Mouse (Mus musculus) embryonic facial prominence, embryonic 15.5 days (tissue): ENCODE data around the gene Itpk1. TPM values are rescaled to one million over a fixed set of nuclear protein-coding genes. Genes with fewer than 3 reads are reported as not detected.

ENCODE experiments used
- ATAC-seq: fragments of 200-750 bp; cut with Nextera tagmentation; 2 replicates; pipeline ENCODE4 v1.8.0; 2017; ENCODE audit warnings: low read depth, moderate TSS enrichment; ENCODE audit not compliant: insufficient number of reproducible peaks, low FRiP score, low TSS enrichment
- H3K27ac ChIP-seq: fragments of 300-500 bp; sonication (generic); replicated peaks from 2 replicates; pipeline ENCODE4 v1.5.1; 2015; ENCODE audit warnings: mild to moderate bottlenecking, inconsistent platforms
- H3K27me3 ChIP-seq: fragments of 300-500 bp; sonication (generic); 2 replicates; pipeline ENCODE4 v1.6.1; 2015; ENCODE audit warnings: inconsistent platforms
- H3K36me3 ChIP-seq: fragments of 300-500 bp; sonication (generic); 2 replicates; pipeline ENCODE4 v1.6.1; 2015; ENCODE audit warnings: mild to moderate bottlenecking, inconsistent platforms
- H3K4me1 ChIP-seq: fragments of 300-500 bp; sonication (generic); 2 replicates; pipeline ENCODE4 v1.6.1; 2015; ENCODE audit warnings: inconsistent platforms
- H3K4me2 ChIP-seq: fragments of 300-500 bp; sonication (generic); replicated peaks from 2 replicates; pipeline ENCODE4 v1.6.1; 2015; ENCODE audit warnings: mild to moderate bottlenecking, inconsistent platforms
- H3K4me3 ChIP-seq: fragments of 300-500 bp; sonication (generic); replicated peaks from 2 replicates; pipeline ENCODE4 v1.5.1; 2015; ENCODE audit warnings: mild to moderate bottlenecking, inconsistent platforms
- H3K9ac ChIP-seq: fragments of 300-500 bp; sonication (generic); 2 replicates; pipeline ENCODE4 v1.6.1; 2015; ENCODE audit warnings: inconsistent platforms
- H3K9me3 ChIP-seq: fragments of 300-500 bp; sonication (generic); replicated peaks from 2 replicates; pipeline ENCODE4 v1.6.1; 2016; ENCODE audit warnings: inconsistent platforms
- WGBS: fragments of 180-500 bp; shearing (Covaris S2); methylation state at CpG from one replicate; pipeline ENCODE4 v1.1.7; 2015; 5-methylcytosine and 5-hydroxymethylcytosine counted together
- polyA plus RNA-seq: library from polyadenylated mRNA; unstranded; fragments of >200 nt; fragmentation: Nextera tagmentation; extraction: Ambion mirVana; gene quantifications from 2 replicates; pipeline ENCODE4 v1.2.1, GENCODE M21; 2015

The Itpk1 gene
- polyA plus RNA-seq, 1 experiment from 2014 or later = 13.6 TPM

DNA sequence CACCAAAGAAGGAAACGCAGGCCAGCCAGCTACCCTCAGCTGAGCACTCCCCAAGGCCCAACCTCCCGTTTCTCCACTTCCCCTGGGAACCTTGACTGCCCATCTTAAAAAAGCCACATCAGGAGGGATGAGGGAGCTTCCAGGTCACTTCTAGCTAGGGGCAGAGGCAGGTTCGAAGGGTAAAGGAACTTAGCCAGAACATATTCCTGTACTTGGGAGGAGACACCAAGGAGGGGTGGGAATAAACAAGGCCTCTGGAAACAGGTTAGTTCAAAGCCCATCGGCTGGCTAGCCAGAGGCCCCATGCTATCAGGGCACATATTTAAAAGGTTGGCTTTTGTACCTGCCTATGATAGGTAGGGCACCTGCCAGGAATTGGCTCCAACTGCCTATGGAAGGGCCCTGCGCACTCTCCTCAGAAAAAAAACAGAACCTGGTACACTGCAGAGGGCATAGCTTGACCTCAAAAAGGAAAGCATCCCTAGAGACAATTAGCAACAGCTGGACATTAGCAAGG, 3.0 kb downstream of the Itpk1 start:
- no peak overlapping the region for H3K27ac ChIP-seq
- H3K9ac ChIP-seq = no peak overlapping the region
- WGBS = 80% methylated on average over 5 of the region's 5 CpGs
- peaks cover 54% of the 10 kb centered on the region for H3K4me1 ChIP-seq
- no peak overlapping the region for H3K4me2 ChIP-seq
- ATAC-seq = no peak
- H3K36me3 ChIP-seq = no peaks in the 10 kb centered on the region
- no peaks in the 10 kb centered on the region for H3K27me3 ChIP-seq
- no peaks in the 10 kb centered on the region for H3K9me3 ChIP-seq
- H3K4me3 ChIP-seq = no peak overlapping the region

DNA sequence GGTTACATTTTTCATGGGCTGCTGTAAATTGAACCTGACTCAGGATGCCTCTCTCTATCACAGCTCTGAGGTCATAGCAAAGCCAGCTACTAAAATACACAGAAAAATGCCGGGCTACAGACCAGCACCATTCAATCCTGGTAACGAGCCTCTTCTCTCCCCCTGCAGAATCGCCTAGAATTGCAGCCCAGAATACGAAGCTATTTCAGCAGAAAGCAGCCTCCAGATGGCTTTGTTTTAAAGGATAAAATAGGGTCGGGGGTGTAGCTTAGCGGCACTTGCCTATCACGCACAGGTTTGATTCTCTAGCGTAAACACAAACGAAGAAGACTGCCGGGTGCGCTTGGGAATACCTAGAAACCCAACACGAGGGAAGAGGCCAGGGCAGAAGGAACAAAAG, 4.3 kb downstream of the Itpk1 start:
- ATAC-seq = no peak
- no peaks in the 10 kb centered on the region for H3K36me3 ChIP-seq
- H3K4me1 ChIP-seq = peaks cover 57% of the 10 kb centered on the region
- H3K9me3 ChIP-seq = no peaks in the 10 kb centered on the region
- no peaks in the 10 kb centered on the region for H3K27me3 ChIP-seq
- H3K4me2 ChIP-seq = no peak overlapping the region
- H3K9ac ChIP-seq = no peak overlapping the region
- no peak overlapping the region for H3K27ac ChIP-seq
- H3K4me3 ChIP-seq = no peak overlapping the region
- 52% methylated on average over 12 of the region's 12 CpGs for WGBS

DNA sequence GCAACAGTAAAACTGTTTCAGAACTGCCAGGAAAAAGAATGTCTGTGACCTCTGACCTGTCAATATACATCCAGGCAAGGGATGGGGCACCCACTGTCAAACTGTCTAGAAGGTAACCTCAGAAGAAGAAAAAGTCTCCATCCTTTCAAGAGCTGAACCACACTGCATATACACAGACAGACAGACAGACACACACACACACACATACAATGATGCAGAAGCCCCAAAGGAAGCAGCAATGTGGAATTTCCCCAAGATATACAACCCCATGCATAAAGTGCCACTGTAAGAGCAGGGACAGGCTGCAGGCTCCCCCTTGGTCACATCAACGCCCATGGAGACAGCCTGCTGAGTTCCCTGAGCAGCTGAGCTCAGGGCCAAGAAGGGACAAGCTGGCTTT, 5.6 kb downstream of the Itpk1 start:
- Histone ChIP-seq H3K36me3 (no peaks in the 10 kb centered on the region), H3K4me3 (no peak overlapping the region), H3K27me3 (no peaks in the 10 kb centered on the region), H3K9me3 (no peaks in the 10 kb centered on the region), H3K27ac (no peak overlapping the region), H3K4me1 (peaks cover 52% of the 10 kb centered on the region), H3K9ac (no peak overlapping the region), H3K4me2 (no peak overlapping the region)
- 48% methylated on average over 1 of the region's 1 CpGs for WGBS
- ATAC-seq = no peak

DNA sequence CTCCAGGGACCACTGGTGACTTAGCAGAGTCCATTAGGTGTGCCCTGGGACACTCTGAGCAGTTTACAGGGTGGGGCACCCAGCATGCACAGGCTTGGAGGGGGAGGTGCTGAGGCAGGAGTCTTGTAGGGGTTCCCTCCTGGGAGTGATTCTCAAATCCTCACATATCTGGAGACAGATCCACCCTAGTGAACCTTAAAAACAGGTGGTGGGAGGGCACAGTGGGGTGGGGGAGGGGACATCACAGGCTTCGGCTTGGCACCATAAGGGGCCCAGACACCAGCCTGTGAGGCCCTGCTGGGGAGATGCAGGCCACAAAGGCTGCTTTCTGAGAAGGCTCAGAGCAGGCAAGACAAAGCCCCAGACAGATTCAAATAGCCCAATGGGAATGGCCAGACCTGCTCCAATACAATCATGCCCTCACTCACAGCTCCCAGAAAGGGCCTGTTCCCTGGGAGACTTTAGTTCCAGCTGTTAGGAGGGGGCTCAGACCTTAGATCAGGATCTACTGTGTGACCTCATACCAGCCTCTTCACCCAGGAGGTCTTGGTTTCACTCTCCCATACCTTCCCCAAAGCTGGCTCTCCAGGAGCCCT, 6.5 kb downstream of the Itpk1 start:
- H3K9ac ChIP-seq = no peak overlapping the region
- no peak; the same call in 1 of the 2 replicates for ATAC-seq
- peaks cover 42% of the 10 kb centered on the region for H3K4me1 ChIP-seq
- H3K4me3 ChIP-seq = no peak overlapping the region
- H3K9me3 ChIP-seq = no peaks in the 10 kb centered on the region
- H3K27ac ChIP-seq = no peak overlapping the region
- 23% methylated on average over 1 of the region's 1 CpGs for WGBS
- H3K27me3 ChIP-seq = no peaks in the 10 kb centered on the region
- H3K4me2 ChIP-seq = no peak overlapping the region
- no peaks in the 10 kb centered on the region for H3K36me3 ChIP-seq

DNA sequence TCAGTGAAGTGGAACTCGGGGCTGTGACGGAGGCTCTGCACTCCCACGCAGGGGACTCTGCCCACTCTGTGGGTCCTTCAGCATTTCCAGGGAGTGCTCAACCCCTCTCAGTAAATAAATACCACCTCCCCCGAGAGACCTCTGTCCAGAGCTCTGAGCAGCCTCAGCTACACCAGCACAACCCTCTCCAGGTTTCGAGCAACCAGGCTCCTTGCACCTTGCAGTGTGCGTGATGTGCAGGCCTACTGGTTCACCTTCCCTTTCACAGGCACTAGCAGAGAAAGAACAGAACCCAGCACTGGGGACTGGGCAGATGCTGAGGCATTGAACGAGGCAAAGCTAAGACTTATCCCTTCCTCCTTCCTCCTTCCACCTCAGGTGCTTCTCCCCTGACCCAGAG, 7.3 kb downstream of the Itpk1 start:
- Histone ChIP-seq H3K9ac (no peak overlapping the region), H3K36me3 (no peaks in the 10 kb centered on the region), H3K27ac (no peak overlapping the region), H3K4me2 (no peak overlapping the region), H3K4me3 (no peak overlapping the region), H3K9me3 (no peaks in the 10 kb centered on the region), H3K4me1 (peaks cover 35% of the 10 kb centered on the region), H3K27me3 (no peaks in the 10 kb centered on the region)
- WGBS = 78% methylated on average over 7 of the region's 7 CpGs
- ATAC-seq = no peak

DNA sequence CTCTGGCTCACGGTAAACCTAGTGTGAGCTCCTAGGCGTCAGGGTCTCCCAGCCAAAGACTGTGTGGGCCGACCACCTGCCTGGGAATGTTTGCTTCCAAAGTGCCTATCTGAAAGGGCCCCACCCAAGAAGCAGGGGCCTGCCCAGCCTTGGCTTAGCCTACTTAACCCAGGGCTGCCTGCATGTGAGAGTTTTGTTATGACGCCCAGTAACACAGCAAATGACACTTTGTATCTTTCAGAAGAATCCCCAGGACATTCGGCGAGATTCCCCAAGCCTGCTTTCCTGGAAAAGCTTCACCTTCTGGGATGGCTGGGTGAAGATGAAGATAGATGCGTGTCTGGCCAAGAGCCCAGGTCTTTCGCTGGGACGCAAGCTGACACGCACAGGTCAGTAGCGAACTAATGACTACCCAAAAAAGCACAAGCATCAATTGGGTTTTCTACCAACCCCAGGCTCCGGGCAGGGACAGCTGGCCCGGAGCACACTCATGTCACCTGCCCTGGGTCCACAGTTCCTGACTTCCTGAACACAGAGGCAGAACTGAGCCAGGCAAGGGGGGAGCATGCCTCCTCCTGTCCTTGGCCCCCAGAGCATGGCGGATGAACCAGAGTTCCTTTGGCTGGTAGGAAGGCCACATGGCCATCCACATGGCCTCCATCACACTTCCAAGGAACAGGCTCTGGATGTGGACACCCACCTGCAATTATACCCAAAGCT, 7.9 kb downstream of the Itpk1 start:
- H3K27me3 ChIP-seq = no peaks in the 10 kb centered on the region
- H3K27ac ChIP-seq = no peak overlapping the region
- no peak for ATAC-seq
- peaks cover 35% of the 10 kb centered on the region for H3K4me1 ChIP-seq
- no peak overlapping the region for H3K4me2 ChIP-seq
- H3K9ac ChIP-seq = no peak overlapping the region
- 84% methylated on average over 14 of the region's 14 CpGs for WGBS
- H3K36me3 ChIP-seq = no peaks in the 10 kb centered on the region
- H3K4me3 ChIP-seq = no peak overlapping the region
- H3K9me3 ChIP-seq = no peaks in the 10 kb centered on the region

DNA sequence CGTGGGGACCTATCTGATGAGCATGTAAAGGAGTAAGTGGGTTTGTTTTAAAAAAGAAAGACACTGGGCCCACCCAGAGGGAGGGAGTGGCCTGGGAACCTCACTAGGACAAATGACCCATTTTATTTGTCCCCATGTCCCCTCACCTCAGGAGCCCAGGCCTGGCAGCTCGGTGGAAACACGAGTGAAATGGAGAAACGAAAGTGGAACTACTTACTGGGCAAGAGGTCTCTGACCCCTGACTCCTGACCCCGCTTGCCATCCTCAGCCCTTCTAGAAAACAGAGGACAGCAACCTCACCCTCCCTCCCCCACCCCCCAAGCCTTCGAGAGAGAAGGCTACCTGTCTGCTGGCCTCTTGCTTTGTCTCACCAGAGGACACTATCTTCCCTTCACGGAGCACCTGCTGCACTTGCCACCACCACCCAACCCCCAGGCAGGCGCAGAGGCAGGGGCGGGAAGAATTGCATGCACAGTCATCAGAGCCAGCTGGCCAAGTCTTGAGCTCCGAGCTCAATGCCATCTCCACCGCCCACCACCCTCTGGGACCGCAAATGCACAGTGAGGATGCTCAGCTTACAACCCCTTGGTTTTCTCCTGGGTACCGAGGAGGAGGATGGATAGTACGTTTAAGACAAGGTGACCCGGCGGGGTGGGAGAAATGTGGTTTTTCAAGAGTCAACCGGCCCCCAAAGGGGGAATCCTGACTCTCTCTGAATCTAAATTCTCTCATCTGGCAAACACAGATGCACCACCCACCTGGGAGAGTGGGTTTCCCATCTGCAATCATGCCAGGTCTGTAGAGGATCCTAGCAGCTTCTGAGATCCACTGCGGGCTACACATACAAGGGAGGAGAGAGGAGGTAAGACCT, 9.1 kb downstream of the Itpk1 start:
- H3K27ac ChIP-seq = no peak overlapping the region
- H3K9ac ChIP-seq = no peak overlapping the region
- no peak for ATAC-seq
- WGBS = 57% methylated on average over 18 of the region's 18 CpGs
- H3K9me3 ChIP-seq = no peaks in the 10 kb centered on the region
- H3K4me1 ChIP-seq = peaks cover 41% of the 10 kb centered on the region
- H3K36me3 ChIP-seq = no peaks in the 10 kb centered on the region
- H3K4me2 ChIP-seq = no peak overlapping the region
- H3K4me3 ChIP-seq = no peak overlapping the region
- H3K27me3 ChIP-seq = no peaks in the 10 kb centered on the region

DNA sequence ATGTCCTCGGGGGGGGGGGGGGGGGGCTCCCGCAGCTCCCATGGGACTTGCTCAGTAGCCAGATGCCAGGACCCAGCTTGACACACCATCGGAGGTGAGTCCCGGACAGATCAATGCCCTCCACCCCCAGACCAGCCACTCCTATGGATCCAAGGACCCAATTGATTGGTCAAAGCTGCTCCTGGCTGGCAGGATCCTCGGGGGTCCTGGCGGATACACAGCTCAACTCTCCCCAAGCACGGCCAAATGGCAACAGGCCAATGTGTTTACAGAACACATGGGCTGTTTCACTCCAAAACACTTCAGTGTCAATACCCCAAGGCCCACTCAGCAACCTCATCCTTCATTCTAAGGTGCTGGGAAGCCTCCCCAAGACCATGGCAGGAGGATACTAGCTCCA, 13.0 kb downstream of the Itpk1 start:
- WGBS = 74% methylated on average over 7 of the region's 7 CpGs
- no peak overlapping the region for H3K4me3 ChIP-seq
- H3K9ac ChIP-seq = no peak overlapping the region
- H3K9me3 ChIP-seq = no peaks in the 10 kb centered on the region
- H3K27ac ChIP-seq = no peak overlapping the region
- no peak for ATAC-seq
- H3K27me3 ChIP-seq = no peaks in the 10 kb centered on the region
- no peaks in the 10 kb centered on the region for H3K36me3 ChIP-seq
- H3K4me2 ChIP-seq = no peak overlapping the region
- peaks cover 15% of the 10 kb centered on the region; the same call in 1 of the 2 replicates for H3K4me1 ChIP-seq

DNA sequence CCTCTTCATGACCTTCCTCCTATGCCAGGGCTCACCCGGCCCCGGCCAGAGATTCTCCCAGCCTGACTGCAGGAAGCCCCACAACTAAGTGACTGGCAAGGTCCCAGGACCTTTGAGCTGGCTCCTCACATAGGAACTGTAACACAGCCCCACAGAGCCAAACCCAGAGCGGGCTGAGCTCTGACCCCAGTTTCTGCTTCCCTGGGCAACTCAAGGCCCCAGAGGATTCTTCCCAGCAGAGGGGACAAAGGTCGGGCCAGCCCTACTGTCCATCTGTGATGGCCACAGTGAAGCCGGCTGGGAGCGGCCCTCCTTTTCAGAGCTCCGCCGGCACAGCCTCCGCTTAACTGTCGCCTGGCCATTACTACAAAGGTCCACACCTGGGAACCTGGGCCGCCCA, 13.6 kb downstream of the Itpk1 start:
- peaks cover 15% of the 10 kb centered on the region; the same call in 1 of the 2 replicates for H3K4me1 ChIP-seq
- H3K27ac ChIP-seq = no peak overlapping the region
- H3K27me3 ChIP-seq = no peaks in the 10 kb centered on the region
- 62% methylated on average over 11 of the region's 11 CpGs for WGBS
- H3K36me3 ChIP-seq = no peaks in the 10 kb centered on the region
- H3K9me3 ChIP-seq = no peaks in the 10 kb centered on the region
- no peak overlapping the region for H3K9ac ChIP-seq
- ATAC-seq = no peak
- no peak overlapping the region for H3K4me3 ChIP-seq
- H3K4me2 ChIP-seq = no peak overlapping the region

DNA sequence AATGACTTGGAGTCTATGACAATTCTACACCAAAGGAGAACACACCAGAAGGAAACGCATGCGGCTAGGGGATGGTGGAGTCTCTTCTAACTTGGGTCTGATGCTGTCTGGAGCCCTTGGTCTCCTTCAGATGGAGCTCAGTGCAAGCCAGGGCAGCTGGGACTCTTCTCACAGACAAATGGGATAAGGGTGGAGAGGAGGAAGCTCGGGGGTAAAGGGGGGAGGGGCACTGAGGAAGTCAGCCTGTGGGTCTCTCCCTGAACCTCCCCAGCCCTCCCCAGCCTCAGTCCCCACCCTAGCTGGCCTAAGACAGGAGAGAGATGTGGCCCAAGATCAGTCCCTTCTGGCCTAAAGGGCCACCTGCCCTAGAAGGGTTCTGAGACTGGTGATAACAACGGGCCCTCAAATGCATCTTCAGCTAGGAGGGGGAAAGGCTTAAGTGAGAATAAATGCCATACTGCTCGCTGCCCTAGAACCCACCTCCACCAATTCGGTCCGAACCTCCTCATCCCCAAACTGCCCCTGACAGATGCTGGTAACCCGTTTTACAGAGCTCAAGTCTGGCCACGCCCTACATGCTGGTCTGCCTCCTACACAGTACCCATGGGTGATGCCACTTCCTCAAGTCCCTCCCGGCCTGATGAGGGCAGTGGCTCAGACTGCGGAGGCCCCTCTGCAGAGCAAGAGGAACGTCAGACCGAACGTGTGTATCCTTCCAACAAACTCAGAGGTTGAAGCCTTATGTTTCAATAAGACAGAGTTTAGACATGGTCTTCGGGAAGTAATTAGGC, 14.8 kb downstream of the Itpk1 start:
- Histone ChIP-seq H3K9ac (no peak overlapping the region), H3K4me3 (no peak overlapping the region), H3K27me3 (no peaks in the 10 kb centered on the region), H3K4me2 (no peak overlapping the region), H3K36me3 (no peaks in the 10 kb centered on the region), H3K4me1 (peaks cover 21% of the 10 kb centered on the region), H3K27ac (no peak overlapping the region), H3K9me3 (no peaks in the 10 kb centered on the region)
- ATAC-seq = no peak
- WGBS = 78% methylated on average over 15 of the region's 15 CpGs

DNA sequence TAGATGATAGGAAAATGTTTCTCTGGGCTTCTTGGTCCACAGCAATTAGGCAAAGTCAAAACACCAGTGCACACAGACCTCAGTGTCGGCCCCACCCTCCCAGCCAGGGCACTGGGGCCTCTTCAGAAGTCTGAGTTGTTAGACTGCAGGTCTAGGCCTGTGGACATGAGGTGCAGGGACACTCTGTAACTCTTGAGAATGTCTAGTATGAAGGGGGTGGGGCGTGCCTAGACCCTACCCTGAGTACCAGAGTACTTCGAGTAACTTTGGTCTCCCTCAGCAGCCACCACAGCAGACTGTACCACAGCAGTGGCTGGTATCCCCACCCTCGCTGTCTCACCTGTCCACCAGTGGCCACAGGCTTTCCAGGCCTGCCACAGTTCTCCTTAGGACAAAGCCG, 18.4 kb downstream of the Itpk1 start:
- Histone ChIP-seq H3K4me3 (no peak overlapping the region), H3K27me3 (no peaks in the 10 kb centered on the region), H3K4me2 (no peak overlapping the region), H3K27ac (no peak overlapping the region), H3K9ac (no peak overlapping the region), H3K9me3 (no peaks in the 10 kb centered on the region), H3K4me1 (peaks cover 34% of the 10 kb centered on the region), H3K36me3 (no peaks in the 10 kb centered on the region)
- 83% methylated on average over 5 of the region's 5 CpGs for WGBS
- no peak for ATAC-seq
